Mouse (Mus musculus) ES-Bruce4 (cell line): ENCODE measurements around the gene Cyp26c1. TPM values are rescaled to one million over a fixed set of nuclear protein-coding genes. Genes with fewer than 3 reads are reported as not detected.
A peak's percentile ranks its signal among the peaks of the same experiment; 100 is the strongest.

Source experiments
- H3K27ac ChIP-seq: 2 replicates; pipeline ENCODE4 v1.5.1; 2012; ENCODE audit warnings: low read length, inconsistent platforms; ENCODE audit not compliant: insufficient read depth
- H3K27me3 ChIP-seq: 2 replicates; pipeline ENCODE4 v1.6.1; 2012; ENCODE audit warnings: mild to moderate bottlenecking, low read length, inconsistent platforms; ENCODE audit not compliant: control insufficient read depth, poor library complexity, insufficient read depth, severe bottlenecking
- H3K36me3 ChIP-seq: 2 replicates; pipeline ENCODE4 v1.6.1; 2012; ENCODE audit warnings: inconsistent platforms, mild to moderate bottlenecking, low read length, moderate library complexity; ENCODE audit not compliant: control insufficient read depth, poor library complexity, insufficient read depth, severe bottlenecking
- H3K4me1 ChIP-seq: one replicate; pipeline ENCODE4 v1.8.1; 2011; ENCODE audit warnings: low read length; ENCODE audit not compliant: control insufficient read depth, insufficient read depth
- H3K4me3 ChIP-seq: 2 replicates; pipeline ENCODE4 v1.5.1; 2011; ENCODE audit warnings: low read depth, mild to moderate bottlenecking, low read length
- H3K9ac ChIP-seq: 2 replicates; pipeline ENCODE4 v1.6.1; 2012; ENCODE audit warnings: low read depth, mild to moderate bottlenecking, inconsistent platforms; ENCODE audit not compliant: poor library complexity, severe bottlenecking
- H3K9me3 ChIP-seq: replicated peaks from 2 replicates; pipeline ENCODE4 v1.6.1; 2012; ENCODE audit warnings: mild to moderate bottlenecking, low read length, inconsistent platforms; ENCODE audit not compliant: control insufficient read depth, poor library complexity, insufficient read depth, severe bottlenecking
- CTCF ChIP-seq: IDR thresholded peaks from one replicate; pipeline ENCODE4 v1.8.1; 2011; ENCODE audit warnings: low read depth, low read length
- EP300 ChIP-seq: IDR thresholded peaks from 2 replicates; pipeline ENCODE4 v1.6.1; 2011; ENCODE audit warnings: low read depth, low read length; ENCODE audit not compliant: insufficient read depth
- POLR2A ChIP-seq: IDR thresholded peaks from one replicate; pipeline ENCODE4 v1.8.1; 2011; ENCODE audit warnings: low read length; ENCODE audit not compliant: insufficient read depth
- polyA plus RNA-seq: library from polyadenylated mRNA; stranded (reverse); fragments of >200 nt; gene quantifications from 2 replicates; pipeline ENCODE4 v1.2.4, GENCODE M21; 2011; ENCODE audit warnings: low read depth; ENCODE audit not compliant: missing spikeins, insufficient read depth, insufficient read length

Cyp26c1 gene
- polyA plus RNA-seq, 1 experiment: 0.34 TPM

DNA sequence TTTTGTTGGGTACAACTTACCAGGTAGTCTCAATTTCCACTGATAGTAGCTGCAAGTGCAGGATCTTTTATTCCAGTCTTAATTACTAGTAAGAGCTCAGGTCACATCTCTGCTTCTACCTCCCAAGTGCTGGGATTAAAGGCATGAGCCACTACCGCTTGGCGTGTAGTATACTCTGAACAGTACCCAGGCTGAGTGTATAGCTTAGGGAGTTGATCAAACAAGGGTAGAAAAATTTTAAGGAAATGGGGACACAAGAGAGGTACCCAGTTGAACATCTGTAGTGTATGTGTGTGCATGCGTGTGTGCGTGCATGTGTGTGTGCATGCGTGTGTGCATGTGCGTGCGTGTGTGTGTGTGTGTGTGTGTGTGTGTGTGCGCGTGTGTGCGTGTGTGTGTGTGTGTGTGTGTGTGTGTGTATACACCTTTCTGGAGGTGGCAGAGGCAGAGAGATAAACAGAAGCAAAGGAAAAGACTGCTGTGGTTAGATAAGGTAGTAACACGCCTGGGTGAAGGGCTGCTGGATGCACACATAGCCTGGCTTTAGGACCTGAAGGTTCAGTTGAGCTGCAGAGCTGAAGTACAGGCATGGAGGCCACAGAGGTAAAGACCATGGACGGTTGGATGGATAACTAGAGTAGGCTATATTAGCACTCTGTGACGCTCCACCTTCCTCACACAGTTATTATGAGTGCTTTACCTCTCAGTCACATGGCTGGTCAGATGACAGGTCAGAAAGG lies 17.4 kb upstream of the Cyp26c1 start:
- no peaks in the 10 kb centered on the region for H3K9me3 ChIP-seq
- no peaks in the 10 kb centered on the region for H3K4me1 ChIP-seq
- no peaks in the 10 kb centered on the region for H3K27me3 ChIP-seq
- H3K4me3 ChIP-seq: no peak overlapping the region
- TF ChIP-seq EP300 (no peak), POLR2A (no peak), CTCF (no peak)
- no peak overlapping the region for H3K9ac ChIP-seq
- H3K27ac ChIP-seq: no peak overlapping the region
- H3K36me3 ChIP-seq: no peaks in the 10 kb centered on the region

DNA sequence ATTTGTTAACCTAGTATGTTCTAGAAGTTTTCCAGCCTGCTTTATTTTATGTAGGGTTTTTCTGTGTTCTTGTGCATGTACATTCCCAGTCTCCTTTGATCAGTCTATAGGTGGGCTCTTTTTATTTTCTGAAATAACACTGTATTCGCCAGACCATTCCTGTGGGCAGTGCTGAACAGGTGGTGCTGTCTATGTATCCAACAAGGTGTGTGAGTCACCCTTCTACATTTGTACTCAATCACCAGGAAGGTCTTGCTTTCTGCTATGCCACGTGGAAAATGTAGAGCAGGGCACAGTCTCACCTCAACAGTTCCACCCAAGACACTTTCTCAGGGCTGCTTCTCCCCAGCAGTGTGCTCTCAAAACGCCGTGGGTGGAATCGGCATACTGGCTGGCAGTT lies 16.7 kb upstream of the Cyp26c1 start:
- no peaks in the 10 kb centered on the region for H3K36me3 ChIP-seq
- H3K27me3 ChIP-seq: no peaks in the 10 kb centered on the region
- H3K9ac ChIP-seq: no peak overlapping the region
- H3K9me3 ChIP-seq: no peaks in the 10 kb centered on the region
- no peaks in the 10 kb centered on the region for H3K4me1 ChIP-seq
- H3K4me3 ChIP-seq: no peak overlapping the region
- H3K27ac ChIP-seq: no peak overlapping the region
- TF ChIP-seq CTCF: no peak
- TF ChIP-seq EP300: no peak
- no peak for TF ChIP-seq POLR2A

DNA sequence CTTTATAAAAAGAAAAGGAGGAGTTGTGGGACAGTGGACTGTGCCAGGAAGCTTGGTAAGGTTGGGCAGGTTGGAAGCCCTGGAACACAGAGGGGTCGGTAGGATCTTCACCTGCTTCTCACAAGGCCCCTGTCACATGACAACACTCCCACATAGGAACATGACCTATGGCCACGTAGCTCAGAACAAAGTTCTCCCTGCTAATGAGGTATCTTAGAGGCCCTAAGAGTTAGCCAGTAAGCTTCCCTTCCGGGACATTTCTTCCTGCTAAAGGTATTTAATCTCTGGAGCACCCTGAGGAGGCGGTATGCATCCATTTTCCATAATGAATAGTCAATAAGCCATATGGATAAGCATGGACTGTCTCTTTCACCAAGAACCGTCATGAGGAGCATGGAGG lies 15.9 kb upstream of the Cyp26c1 start:
- Histone ChIP-seq H3K27me3 (no peaks in the 10 kb centered on the region), H3K4me3 (no peak overlapping the region), H3K4me1 (no peaks in the 10 kb centered on the region), H3K36me3 (no peaks in the 10 kb centered on the region), H3K27ac (no peak overlapping the region), H3K9ac (no peak overlapping the region), H3K9me3 (no peaks in the 10 kb centered on the region)
- TF ChIP-seq CTCF: no peak
- TF ChIP-seq EP300: no peak
- no peak for TF ChIP-seq POLR2A

DNA sequence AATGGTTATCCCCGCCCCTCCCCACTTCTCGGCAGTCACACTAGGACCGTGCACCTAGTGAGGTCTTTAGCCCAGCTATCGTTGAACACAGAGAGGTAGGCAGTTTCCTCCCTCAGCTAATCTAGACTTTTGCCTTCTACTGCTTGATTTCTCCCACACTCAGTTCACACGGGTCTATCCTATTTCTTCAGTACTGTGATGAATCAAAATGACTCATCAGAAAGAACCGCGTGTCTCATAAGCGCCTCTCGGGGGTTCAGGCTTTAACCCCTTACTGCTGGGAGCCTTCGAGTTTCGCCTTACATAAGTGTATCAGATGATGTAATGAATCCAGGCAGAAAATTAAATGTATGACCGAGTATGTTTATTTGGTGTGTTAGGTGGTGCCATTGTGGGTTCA lies 12.0 kb upstream of the Cyp26c1 start:
- Histone ChIP-seq H3K9me3 (no peaks in the 10 kb centered on the region), H3K27ac (no peak overlapping the region), H3K36me3 (no peaks in the 10 kb centered on the region), H3K4me1 (no peaks in the 10 kb centered on the region), H3K4me3 (no peak overlapping the region), H3K27me3 (no peaks in the 10 kb centered on the region), H3K9ac (no peak overlapping the region)
- TF ChIP-seq EP300 (no peak), CTCF (no peak), POLR2A (no peak)

- H3K36me3 ChIP-seq: no peaks in the 10 kb centered on the region
- peak overlapping the region; percentile 60 for H3K4me3 ChIP-seq
- no peaks in the 10 kb centered on the region for H3K9me3 ChIP-seq
- H3K27ac ChIP-seq: no peak overlapping the region
- peak overlapping the region; percentile 11; the same call in 1 of the 2 replicates for H3K9ac ChIP-seq
- H3K27me3 ChIP-seq: no peaks in the 10 kb centered on the region
- no peak for TF ChIP-seq CTCF
- no peak for TF ChIP-seq POLR2A
- no peak for TF ChIP-seq EP300
- no peaks in the 10 kb centered on the region for H3K4me1 ChIP-seq
Observed at GRCm38 (mm10) chr19:37686347-37686746, 966 bp downstream of the Cyp26c1 start.

GRCm38 (mm10) chr19:37686941-37687850 lies 1.8 kb downstream of the Cyp26c1 start:
- Histone ChIP-seq H3K9me3 (no peaks in the 10 kb centered on the region), H3K9ac (peak overlapping the region; percentile 11; the same call in 1 of the 2 replicates), H3K4me3 (peak overlapping the region; percentile 51), H3K27ac (no peak overlapping the region), H3K27me3 (no peaks in the 10 kb centered on the region), H3K36me3 (no peaks in the 10 kb centered on the region), H3K4me1 (no peaks in the 10 kb centered on the region)
- peak; percentile 75 for TF ChIP-seq CTCF
- TF ChIP-seq EP300: no peak
- TF ChIP-seq POLR2A: no peak
